Mouse (Mus musculus) heart, embryonic 10.5 days (tissue): ENCODE data around the gene Dbp. TPM values are rescaled to one million over a fixed set of nuclear protein-coding genes. Genes with fewer than 3 reads are reported as not detected.

ENCODE experiments used
- DNase-seq: peaks from one replicate; pipeline ENCODE4 v3.0.0-alpha.2; 2017; ENCODE audit warnings: low spot score
- H3K27ac ChIP-seq: fragments of 300-500 bp; sonication (generic); 2 replicates; pipeline ENCODE4 v1.5.1; 2016; ENCODE audit warnings: mild to moderate bottlenecking
- H3K27me3 ChIP-seq: fragments of 300-500 bp; sonication (generic); 2 replicates; pipeline ENCODE4 v1.6.1; 2016; ENCODE audit warnings: mild to moderate bottlenecking; ENCODE audit not compliant: poor library complexity, insufficient read depth, severe bottlenecking
- H3K36me3 ChIP-seq: fragments of 300-500 bp; sonication (generic); 2 replicates; pipeline ENCODE4 v1.6.1; 2016; ENCODE audit warnings: mild to moderate bottlenecking, moderate library complexity
- H3K4me1 ChIP-seq: fragments of 300-500 bp; sonication (generic); 2 replicates; pipeline ENCODE4 v1.6.1; 2016; ENCODE audit warnings: mild to moderate bottlenecking
- H3K4me3 ChIP-seq: fragments of 300-500 bp; sonication (generic); 2 replicates; pipeline ENCODE4 v1.5.1; 2016; ENCODE audit warnings: mild to moderate bottlenecking, moderate library complexity
- H3K9me3 ChIP-seq: fragments of 300-500 bp; sonication (generic); 2 replicates; pipeline ENCODE4 v1.6.1; 2016; ENCODE audit warnings: mild to moderate bottlenecking, moderate library complexity
- WGBS: fragments of 180-500 bp; shearing (Covaris S2); methylation state at CpG from one replicate; pipeline ENCODE4 v1.1.7; 2016; 5-methylcytosine and 5-hydroxymethylcytosine counted together
- polyA plus RNA-seq: library from polyadenylated mRNA; unstranded; fragments of >200 nt; fragmentation: Nextera tagmentation; extraction: Ambion mirVana; gene quantifications from 2 replicates; pipeline ENCODE4 v1.2.1, GENCODE M21; 2016

Dbp gene
- polyA plus RNA-seq, 1 experiment from 2014 or later: 2.7 TPM

GRCm38 (mm10) chr7:45748110-45748509 is 43.2 kb downstream of the Dbp start:
- H3K27ac ChIP-seq: no peak overlapping the region
- H3K9me3 ChIP-seq: 0 out of 2 replicates have a peak, but pooled peaks cover 2% of the 10 kb centered on the region
- WGBS: 69% methylated on average over 7 of the region's 7 CpGs
- H3K36me3 ChIP-seq: no peaks in the 10 kb centered on the region
- H3K4me3 ChIP-seq: no peak overlapping the region
- DNase-seq: no peak
- peaks cover 5% of the 10 kb centered on the region; the same call in 1 of the 2 replicates for H3K27me3 ChIP-seq
- peaks cover 19% of the 10 kb centered on the region for H3K4me1 ChIP-seq

- H3K9me3 ChIP-seq: 0 out of 2 replicates have a peak, but pooled peaks cover 2% of the 10 kb centered on the region
- peaks cover 13% of the 10 kb centered on the region for H3K27me3 ChIP-seq
- no peaks in the 10 kb centered on the region for H3K36me3 ChIP-seq
- H3K4me3 ChIP-seq: no peak overlapping the region
- no peak for DNase-seq
- WGBS: 37% methylated on average over 10 of the region's 10 CpGs
- H3K27ac ChIP-seq: 0 out of 2 replicates have a peak overlapping the region, but pooled peaks have one; percentile 22
- peaks cover 19% of the 10 kb centered on the region for H3K4me1 ChIP-seq
Measured at GRCm38 (mm10) chr7:45749401-45749800, 44.5 kb downstream of the Dbp start.

- H3K9me3 ChIP-seq: 0 out of 2 replicates have a peak, but pooled peaks cover 2% of the 10 kb centered on the region
- DNase-seq: no peak
- WGBS: 76% methylated on average over 9 of the region's 9 CpGs
- H3K4me1 ChIP-seq: peaks cover 19% of the 10 kb centered on the region
- no peak overlapping the region for H3K27ac ChIP-seq
- H3K4me3 ChIP-seq: no peak overlapping the region
- peaks cover 13% of the 10 kb centered on the region for H3K27me3 ChIP-seq
- H3K36me3 ChIP-seq: no peaks in the 10 kb centered on the region
Measured at GRCm38 (mm10) chr7:45750162-45750561, 45.3 kb downstream of the Dbp start.

GRCm38 (mm10) chr7:45755703-45756102 is 50.8 kb downstream of the Dbp start:
- peaks cover 48% of the 10 kb centered on the region for H3K27me3 ChIP-seq
- H3K36me3 ChIP-seq: 0 out of 2 replicates have a peak, but pooled peaks cover 2% of the 10 kb centered on the region
- H3K4me3 ChIP-seq: no peak overlapping the region
- H3K4me1 ChIP-seq: peaks cover 7% of the 10 kb centered on the region
- no peak overlapping the region for H3K27ac ChIP-seq
- WGBS: 47% methylated on average over 6 of the region's 6 CpGs
- no peak for DNase-seq
- no peaks in the 10 kb centered on the region for H3K9me3 ChIP-seq

- no peak for DNase-seq
- H3K4me3 ChIP-seq: peak overlapping the region; percentile 52
- H3K36me3 ChIP-seq: 0 out of 2 replicates have a peak, but pooled peaks cover 2% of the 10 kb centered on the region
- peak overlapping the region; percentile 74; the same call in 1 of the 2 replicates for H3K27ac ChIP-seq
- peaks cover 7% of the 10 kb centered on the region for H3K4me1 ChIP-seq
- WGBS: 8% methylated on average over 27 of the region's 27 CpGs
- peaks cover 45% of the 10 kb centered on the region for H3K27me3 ChIP-seq
- H3K9me3 ChIP-seq: no peaks in the 10 kb centered on the region
Measured at GRCm38 (mm10) chr7:45759400-45759799, 54.5 kb downstream of the Dbp start.

Other genes starting within 250 kb of the Dbp start
- 4,578 and 4,939 TPM in 2 replicates for gene Ftl1, start 245.2 kb upstream of the Dbp start, polyA plus RNA-seq
- 187 and 244 TPM in 2 replicates for gene Bax, start 238.2 kb upstream of the Dbp start, polyA plus RNA-seq
- 2.6 and 2.9 TPM in 2 replicates for gene Tulp2, start 223.2 kb upstream of the Dbp start, polyA plus RNA-seq
- not detected in 2 replicates for gene Gm45808, start 218.3 kb upstream of the Dbp start, polyA plus RNA-seq
- gene Dhdh, start 216.3 kb upstream of the Dbp start, polyA plus RNA-seq: 5.8 and 6.1 TPM in 2 replicates
- gene Nucb1, start 194.7 kb upstream of the Dbp start, polyA plus RNA-seq: 163 and 198 TPM in 2 replicates
- gene Ppp1r15a, start 178.8 kb upstream of the Dbp start, polyA plus RNA-seq: 28.2 and 31.2 TPM in 2 replicates
- 0.59 and 0.64 TPM in 2 replicates for gene Plekha4, start 178.8 kb upstream of the Dbp start, polyA plus RNA-seq
- gene Hsd17b14, start 150.2 kb upstream of the Dbp start, polyA plus RNA-seq: 0.42 and 1.2 TPM in 2 replicates
- 76.7 and 80.8 TPM in 2 replicates for gene Bcat2, start 134.9 kb upstream of the Dbp start, polyA plus RNA-seq
- gene Fgf21, start 89.6 kb upstream of the Dbp start, polyA plus RNA-seq: not detected in 2 replicates
- not detected in 2 replicates for gene Fut1, start 87.8 kb upstream of the Dbp start, polyA plus RNA-seq
- 0.25 and 0.49 TPM in 2 replicates for gene Izumo1, start 83.3 kb upstream of the Dbp start, polyA plus RNA-seq
- gene Rasip1, start 77.6 kb upstream of the Dbp start, polyA plus RNA-seq: 17.6 and 20.5 TPM in 2 replicates
- 1.9 and 2.3 TPM in 2 replicates for gene Mamstr, start 65.1 kb upstream of the Dbp start, polyA plus RNA-seq
- 1.1 and 1.3 TPM in 2 replicates for gene Fut2, start 38.7 kb upstream of the Dbp start, polyA plus RNA-seq
- 0.13 and 0.14 TPM in 2 replicates for gene Ntn5, start 21.1 kb upstream of the Dbp start, polyA plus RNA-seq
- 0.51 and 0.75 TPM in 2 replicates for gene Sec1, start 10.7 kb upstream of the Dbp start, polyA plus RNA-seq
- 3.1 and 5.1 TPM in 2 replicates for gene Car11, start 5.2 kb upstream of the Dbp start, polyA plus RNA-seq
- gene Rpl18, start 10.4 kb downstream of the Dbp start, polyA plus RNA-seq: 860 and 1,046 TPM in 2 replicates
- 24.7 and 29.3 TPM in 2 replicates for gene Sphk2, start 12.9 kb downstream of the Dbp start, polyA plus RNA-seq
- gene Fam83e, start 16.1 kb downstream of the Dbp start, polyA plus RNA-seq: 0.76 and 1.2 TPM in 2 replicates
- not detected in 2 replicates for gene Spaca4, start 20.7 kb downstream of the Dbp start, polyA plus RNA-seq
- gene Lmtk3, start 78.7 kb downstream of the Dbp start, polyA plus RNA-seq: 0.57 and 1.8 TPM in 2 replicates
- gene Sult2b1, start 79.6 kb downstream of the Dbp start, polyA plus RNA-seq: 0.46 and 0.79 TPM in 2 replicates
- gene Cyth2, start 109.5 kb downstream of the Dbp start, polyA plus RNA-seq: 99.1 and 124 TPM in 2 replicates
- 0.90 and 1.4 TPM in 2 replicates for gene Kcnj14, start 119.7 kb downstream of the Dbp start, polyA plus RNA-seq
- gene Grwd1, start 125.9 kb downstream of the Dbp start, polyA plus RNA-seq: 69.8 and 97.9 TPM in 2 replicates
- 44.1 and 57.5 TPM in 2 replicates for gene Kdelr1, start 167.7 kb downstream of the Dbp start, polyA plus RNA-seq
- 0.10 and 0.18 TPM in 2 replicates for gene Grin2d, start 173.3 kb downstream of the Dbp start, polyA plus RNA-seq
- gene Syngr4, start 191.6 kb downstream of the Dbp start, polyA plus RNA-seq: 0.99 and 1.5 TPM in 2 replicates
- 5.8 and 6.5 TPM in 2 replicates for gene Tmem143, start 191.9 kb downstream of the Dbp start, polyA plus RNA-seq
- gene Emp3, start 216.3 kb downstream of the Dbp start, polyA plus RNA-seq: 45.0 and 46.1 TPM in 2 replicates
- gene Ccdc114, start 219.0 kb downstream of the Dbp start, polyA plus RNA-seq: 3.2 and 3.3 TPM in 2 replicates